23 mouse cellular contexts compared by ENCODE assay signal in genomic region chr1:87648657-87649056, GRCm38 (mm10). TPM values are rescaled to one million over a fixed set of nuclear protein-coding genes. Genes with fewer than 3 reads are reported as not detected.
DNase-seq lines count a peak whose midpoint lies in the region; ATAC-seq and TF ChIP-seq lines count a peak whose summit lies in the region.
"Had no signal": no experiment of that assay in that cellular context is flagged by ENCODE, and none has a peak within 500 bp of the region (broad histone marks: within the 10 kb centered on the region; RNA-seq: fewer than 3 reads in every experiment).

No protein-coding gene starts in this region.

- ATAC-seq in granulocyte monocyte progenitor cell, adult 5-6 weeks (replicated peaks; ENCODE audit: poor library complexity, severe bottlenecking) = peak; percentile 38
- ATAC-seq in megakaryocyte progenitor cell, adult 5-6 weeks (replicated peaks; ENCODE audit: poor library complexity) = peak; percentile 21; the same call in 1 of the 2 replicates
- no peak for ATAC-seq in heart, embryonic 11.5 days (replicated peaks; ENCODE audit: insufficient number of reproducible peaks, low FRiP score, low TSS enrichment)
- ATAC-seq: activated CD4-positive, CD25-positive, alpha-beta regulatory T cell, adult 4 months; forebrain, embryonic 16.5 days; midbrain, embryonic 16.5 days; Patski had no signal

- no peak overlapping the region for H3K4me3 ChIP-seq in bone marrow, adult 2 months (replicated peaks; ENCODE audit: control insufficient read depth, low read depth, low read length)
- no peak overlapping the region for H3K4me3 ChIP-seq in heart, embryonic 11.5 days (ENCODE audit: low read depth, low read length)
- H3K4me3 ChIP-seq: hindbrain, embryonic 13.5 days; left cerebral cortex, adult 2 months; limb, embryonic 10.5 days; neural tube, embryonic 12.5 days had no signal

- 7% methylated on average over 7 of the region's 7 CpGs for WGBS in bone marrow, adult 2 months
- WGBS in heart, embryonic 11.5 days (ENCODE audit: insufficient replicate concordance) = 50% methylated on average over 7 of the region's 7 CpGs

- no peaks in the 10 kb centered on the region for H3K27me3 ChIP-seq in heart, embryonic 11.5 days (ENCODE audit: control insufficient read depth, insufficient read depth, low read length)
- H3K27me3 ChIP-seq: hindbrain, embryonic 13.5 days; neural tube, embryonic 12.5 days; Patski had no signal

- H3K9me3 ChIP-seq in heart, embryonic 11.5 days (replicated peaks; ENCODE audit: control insufficient read depth, low read length) = no peaks in the 10 kb centered on the region
- H3K9me3 ChIP-seq: hindbrain, embryonic 13.5 days; limb, embryonic 10.5 days; neural tube, embryonic 12.5 days had no signal

- no peaks in the 10 kb centered on the region for H3K36me3 ChIP-seq in heart, embryonic 11.5 days (ENCODE audit: control insufficient read depth, insufficient read depth, low read length)
- H3K36me3 ChIP-seq: hindbrain, embryonic 13.5 days; limb, embryonic 10.5 days; neural tube, embryonic 12.5 days had no signal

- DNase-seq in right cerebral cortex, adult 18-20 months = peak; percentile 33
- no peak for DNase-seq in right cerebral cortex, postnatal 14 days
- DNase-seq in layer of hippocampus, postnatal 36 days = no peak
- no peak for DNase-seq in testis, postnatal 14 days (ENCODE audit: low spot score)
- DNase-seq: adrenal gland, postnatal 36 days; cerebellum, postnatal 25 days; heart, adult 18-20 months; heart, postnatal 14 days; kidney, postnatal 10 days; lung, adult 2 months; right cerebral cortex, postnatal 25 days had no signal

- no peak overlapping the region for H3K9ac ChIP-seq in heart, embryonic 11.5 days (ENCODE audit: low read depth, low read length)
- H3K9ac ChIP-seq: hindbrain, embryonic 13.5 days; neural tube, embryonic 12.5 days had no signal

- TF ChIP-seq POLR2A in bone marrow, adult 2 months (IDR thresholded peaks at IDR 0.05; ENCODE audit: borderline replicate concordance, control insufficient read depth, low read depth, low read length) = no peak

- TF ChIP-seq CTCF in bone marrow, adult 2 months (IDR thresholded peaks at IDR 0.05; ENCODE audit: control insufficient read depth, insufficient read depth, low read length) = no peak

- peaks cover 18% of the 10 kb centered on the region for H3K4me1 ChIP-seq in bone marrow, adult 2 months (ENCODE audit: control insufficient read depth, insufficient read depth, low read length)
- H3K4me1 ChIP-seq in heart, embryonic 11.5 days (ENCODE audit: control insufficient read depth, insufficient read depth, low read length) = peaks cover 7% of the 10 kb centered on the region; the same call in 1 of the 2 replicates
- H3K4me1 ChIP-seq: hindbrain, embryonic 13.5 days; neural tube, embryonic 12.5 days had no signal

- H3K27ac ChIP-seq in bone marrow, adult 2 months (ENCODE audit: control insufficient read depth, insufficient read depth, low read depth, low read length, poor library complexity) = peak overlapping the region; percentile 20; the same call in 1 of the 2 replicates
- H3K27ac ChIP-seq in heart, embryonic 11.5 days (ENCODE audit: low read depth, low read length) = no peak overlapping the region
- H3K27ac ChIP-seq: hindbrain, embryonic 13.5 days; limb, embryonic 10.5 days; neural tube, embryonic 12.5 days had no signal

- H3K4me2 ChIP-seq in heart, embryonic 11.5 days = no peak overlapping the region
- H3K4me2 ChIP-seq: hindbrain, embryonic 13.5 days; neural tube, embryonic 12.5 days had no signal

RNA-seq across cellular contexts. Expression of gene Inpp5d, which starts 28.5 kb away (rescaled TPM):
- 47.2 and 80.4 TPM in 2 replicates for polyA plus RNA-seq in bone marrow, adult 2 months (2011; ENCODE audit: insufficient read depth, insufficient read length, low replicate concordance, missing spikeins)
- total RNA-seq in granulocyte monocyte progenitor cell, adult 5-6 weeks (2014; fragmentation: Nextera tagmentation) = 104 and 179 TPM in 2 replicates
- 52.2 and 73.5 TPM in 2 replicates for total RNA-seq in granulocyte monocyte progenitor cell, adult 5-6 weeks (2017)
- total RNA-seq in megakaryocyte progenitor cell, adult 5-6 weeks (2015) = 57.6 and 66.3 TPM in 2 replicates
- total RNA-seq in megakaryocyte progenitor cell, adult 5-6 weeks (2017) = 67.8 and 85.6 TPM in 2 replicates
- total RNA-seq in layer of hippocampus, postnatal 36 days (2021) = 10 to 100 TPM; 14.8 to 20.7 TPM
- polyA plus RNA-seq in heart, embryonic 11.5 days (2014; fragmentation: Nextera tagmentation; extraction: Ambion mirVana) = 4.3 and 5.9 TPM in 2 replicates
